Mouse (Mus musculus) C2C12 (cell line): ENCODE measurements around the gene Sos2. TPM values are rescaled to one million over a fixed set of nuclear protein-coding genes. Genes with fewer than 3 reads are reported as not detected.

Experiments used
- H3K27me3 ChIP-seq: one replicate; pipeline ENCODE4 v1.6.1; 2011; ENCODE audit not compliant: control insufficient read depth, insufficient read depth, insufficient read length
- H3K36me3 ChIP-seq: one replicate; pipeline ENCODE4 v1.6.1; 2011; ENCODE audit not compliant: control insufficient read depth, insufficient read depth
- H3K4me3 ChIP-seq: one replicate; pipeline ENCODE4 v1.5.1; 2011; ENCODE audit warnings: mild to moderate bottlenecking, control low read depth; ENCODE audit not compliant: poor library complexity, insufficient read depth, severe bottlenecking
- H3K79me2 ChIP-seq: one replicate; pipeline ENCODE4 v1.6.1; 2011; ENCODE audit not compliant: control insufficient read depth, insufficient read depth
- H3K79me3 ChIP-seq: one replicate; pipeline ENCODE4 v1.6.1; 2011; ENCODE audit warnings: low read depth, control low read depth
- H3ac ChIP-seq: one replicate; pipeline ENCODE3; 2011; ENCODE audit warnings: low read depth; ENCODE audit not compliant: control insufficient read depth, insufficient read length
- CEBPB ChIP-seq: IDR thresholded peaks from one replicate; pipeline ENCODE4 v1.6.1; 2011; ENCODE audit warnings: low read depth, mild to moderate bottlenecking, control low read depth, moderate library complexity
- CTCF ChIP-seq: IDR thresholded peaks from one replicate; pipeline ENCODE4 v1.5.1; 2011; ENCODE audit not compliant: control insufficient read depth, insufficient read depth, insufficient read length
- FOSL1 ChIP-seq: IDR thresholded peaks from one replicate; pipeline ENCODE4 v1.8.0; 2011; ENCODE audit warnings: mild to moderate bottlenecking, low read length; ENCODE audit not compliant: poor library complexity, insufficient read depth, severe bottlenecking
- MAX ChIP-seq: IDR thresholded peaks from one replicate; pipeline ENCODE4 v1.6.1; 2011; ENCODE audit warnings: mild to moderate bottlenecking, control low read depth
- MYOD1 ChIP-seq: IDR thresholded peaks from one replicate; pipeline ENCODE4 v1.6.1; 2011; ENCODE audit warnings: low read depth; ENCODE audit not compliant: control insufficient read depth, insufficient read length
- MYOG ChIP-seq: IDR thresholded peaks from one replicate; pipeline ENCODE4 v1.6.1; 2011; ENCODE audit not compliant: control insufficient read depth, insufficient read length; ENCODE audit errors: extremely low read depth
- USF1 ChIP-seq: IDR thresholded peaks from one replicate; pipeline ENCODE4 v1.6.1; 2011; ENCODE audit warnings: low read depth, mild to moderate bottlenecking, control low read depth, moderate library complexity
- polyA plus RNA-seq: library from polyadenylated mRNA; unstranded; fragments of >200 nt; fragmentation: generic; extraction: Trizol; gene quantifications from one replicate; pipeline ENCODE4 v1.2.1, GENCODE M21; 2012; ENCODE audit warnings: missing spikeins

Gene Sos2
- polyA plus RNA-seq, 1 experiment: 3.0 TPM

DNA sequence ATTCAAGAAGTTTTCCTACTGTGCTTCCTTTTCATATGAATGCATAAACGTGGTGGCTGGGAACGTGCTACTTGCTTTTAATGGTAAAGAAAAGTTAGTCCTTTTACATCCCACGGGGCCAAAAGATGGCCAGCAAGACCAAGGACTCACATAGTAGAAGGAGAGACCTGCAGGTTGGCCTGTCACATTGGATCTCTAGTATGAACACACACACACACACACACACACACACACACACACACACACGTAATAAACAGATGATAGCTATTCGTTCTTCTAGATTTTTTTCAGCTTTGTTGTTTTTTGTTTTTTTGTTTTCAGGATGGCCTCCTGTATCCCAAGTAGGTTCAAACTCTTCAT lies 98.4 kb downstream of the Sos2 start:
- H3K79me2 ChIP-seq: peaks cover 39% of the 10 kb centered on the region
- peak overlapping the region; percentile 92 for H3K4me3 ChIP-seq
- peaks cover 43% of the 10 kb centered on the region for H3K36me3 ChIP-seq
- TF ChIP-seq MYOG: no peak
- no peak for TF ChIP-seq USF1
- no peak for TF ChIP-seq MYOD1
- TF ChIP-seq CTCF: no peak
- TF ChIP-seq FOSL1: no peak
- no peak for TF ChIP-seq MAX
- no peak for TF ChIP-seq CEBPB
- H3K27me3 ChIP-seq: no peaks in the 10 kb centered on the region
- H3ac ChIP-seq: no peak overlapping the region
- peaks cover 30% of the 10 kb centered on the region for H3K79me3 ChIP-seq

GRCm38 (mm10) chr12:69582613-69583269 lies 98.9 kb downstream of the Sos2 start, which contains the start of gene Vcpkmt:
Gene Vcpkmt, minus strand, starts transcription at chr12:69583028.
- peak within 1 kb of the TSS; percentile 92 for H3K4me3 ChIP-seq
- TF ChIP-seq MAX: peak; percentile 67
- TF ChIP-seq CEBPB: no peak
- H3ac ChIP-seq: peak within 1 kb of the TSS; percentile 64
- no peaks in the 10 kb centered on the region for H3K27me3 ChIP-seq
- peaks cover 48% of the 10 kb centered on the region for H3K36me3 ChIP-seq
- peaks cover 39% of the 10 kb centered on the region for H3K79me2 ChIP-seq
- peaks cover 30% of the 10 kb centered on the region for H3K79me3 ChIP-seq

- no peaks in the 10 kb centered on the region for H3K27me3 ChIP-seq
- H3K79me2 ChIP-seq: peaks cover 39% of the 10 kb centered on the region
- TF ChIP-seq USF1: no peak
- no peak for TF ChIP-seq CEBPB
- TF ChIP-seq CTCF: no peak
- TF ChIP-seq MAX: no peak
- no peak for TF ChIP-seq MYOG
- TF ChIP-seq FOSL1: no peak
- TF ChIP-seq MYOD1: no peak
- peaks cover 30% of the 10 kb centered on the region for H3K79me3 ChIP-seq
- peak overlapping the region; percentile 64 for H3ac ChIP-seq
- peak overlapping the region; percentile 92 for H3K4me3 ChIP-seq
- H3K36me3 ChIP-seq: peaks cover 49% of the 10 kb centered on the region
Measured at GRCm38 (mm10) chr12:69582216-69582612, 99.4 kb downstream of the Sos2 start.

DNA sequence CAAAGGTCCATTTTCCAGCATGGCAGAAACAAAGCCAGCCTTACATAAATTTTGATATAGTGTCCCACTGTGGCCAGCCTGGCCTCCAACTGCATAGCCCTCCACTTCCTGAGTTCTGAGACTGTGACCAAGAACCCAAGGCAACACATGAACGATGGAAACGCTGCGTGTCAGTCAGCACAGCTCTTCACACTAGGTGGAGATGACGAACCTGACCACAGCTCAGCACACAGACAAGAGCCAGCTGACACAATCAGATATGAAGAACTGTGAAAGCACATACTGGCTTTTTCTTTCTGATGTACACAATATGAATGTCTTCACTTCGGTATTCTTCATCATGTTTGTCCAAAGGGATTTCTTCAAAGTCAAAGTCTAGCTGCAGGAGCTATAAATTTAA lies 102.0 kb downstream of the Sos2 start:
- TF ChIP-seq CEBPB (no peak), FOSL1 (no peak), CTCF (no peak), USF1 (no peak)
- peaks cover 48% of the 10 kb centered on the region for H3K36me3 ChIP-seq
- no peak overlapping the region for H3K4me3 ChIP-seq
- peaks cover 39% of the 10 kb centered on the region for H3K79me2 ChIP-seq
- no peaks in the 10 kb centered on the region for H3K27me3 ChIP-seq
- H3K79me3 ChIP-seq: peaks cover 30% of the 10 kb centered on the region
- no peak overlapping the region for H3ac ChIP-seq

GRCm38 (mm10) chr12:69576120-69576627 lies 105.5 kb downstream of the Sos2 start:
- Histone ChIP-seq H3K79me3 (peaks cover 16% of the 10 kb centered on the region), H3K36me3 (peaks cover 47% of the 10 kb centered on the region), H3K4me3 (no peak overlapping the region), H3ac (no peak overlapping the region), H3K27me3 (no peaks in the 10 kb centered on the region), H3K79me2 (peaks cover 21% of the 10 kb centered on the region)
- TF ChIP-seq CEBPB (no peak), MYOD1 (no peak), MYOG (no peak), CTCF (no peak), MAX (no peak), FOSL1 (no peak), USF1 (no peak)

DNA sequence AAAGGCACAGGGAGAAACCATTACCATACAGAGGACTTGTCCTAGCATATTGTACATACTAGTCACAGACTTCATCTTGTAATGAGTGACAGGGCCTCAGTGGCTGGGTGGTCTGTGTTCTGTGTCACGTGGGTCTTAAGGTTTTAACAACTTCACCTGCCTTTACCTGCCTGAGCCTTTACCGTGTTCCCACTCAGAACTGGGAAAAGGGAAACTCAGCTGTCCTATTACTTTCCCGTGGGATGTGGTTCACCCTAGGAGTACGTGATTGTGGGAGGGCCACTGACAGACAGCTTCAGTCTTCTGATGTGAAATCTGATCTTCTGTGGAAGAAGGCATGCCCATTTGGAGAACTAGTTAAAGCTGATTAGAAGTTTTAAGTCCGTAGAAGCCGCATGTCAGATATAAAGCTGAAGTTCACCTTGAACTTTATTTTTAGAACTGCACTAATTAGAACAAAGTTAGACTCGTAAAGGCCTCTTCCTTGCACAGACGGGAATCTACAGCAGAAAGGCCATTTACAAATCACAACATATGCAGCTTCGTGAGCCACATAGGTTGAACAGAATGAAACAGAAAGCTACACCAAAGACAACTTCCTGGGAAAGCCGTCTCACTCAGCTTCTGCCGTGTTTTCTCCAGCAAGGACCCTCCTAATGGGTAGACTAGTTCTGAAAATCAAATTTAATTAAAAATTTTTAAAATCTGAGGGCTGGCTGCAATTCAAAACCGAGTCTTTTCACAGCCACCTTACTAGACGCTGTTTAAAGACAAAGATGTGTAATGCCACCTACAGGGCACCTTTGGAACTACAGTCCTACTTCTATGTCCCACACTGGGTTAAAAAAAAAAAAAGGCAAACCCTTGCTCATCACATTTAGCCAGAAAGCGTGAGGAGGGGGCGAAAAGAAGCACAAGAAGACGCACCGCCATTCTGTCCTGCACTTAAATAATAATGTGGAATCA lies 107.5 kb downstream of the Sos2 start:
- peaks cover under 1% of the 10 kb centered on the region for H3K79me2 ChIP-seq
- no peaks in the 10 kb centered on the region for H3K27me3 ChIP-seq
- TF ChIP-seq MYOG: no peak
- peak; percentile 29 for TF ChIP-seq CTCF
- TF ChIP-seq CEBPB: no peak
- no peak overlapping the region for H3K4me3 ChIP-seq
- H3ac ChIP-seq: no peak overlapping the region
- H3K79me3 ChIP-seq: no peaks in the 10 kb centered on the region
- peaks cover 27% of the 10 kb centered on the region for H3K36me3 ChIP-seq
